Mouse (Mus musculus): ENCODE measurements at regions not wholly inside any gene's neighbourhood (a gene's known extent, or its start where the extent isn't known, plus 50 kb on each side); places are given as distances from the start of the nearest gene placed in this dataset.

GRCm38 (mm10) chr2:169524429-169524828 lies 63.1 kb downstream of the Gm11011 start:
- no peaks in the 10 kb centered on the region for H3K27me3 ChIP-seq (ENCODE audit: insufficient read depth, low read length)
- H3K36me3 ChIP-seq (replicated peaks), result no peaks in the 10 kb centered on the region
- peaks cover 79% of the 10 kb centered on the region for H3K9me3 ChIP-seq (replicated peaks)
- ATAC-seq (ENCODE audit: extremely low read depth, insufficient number of reproducible peaks, low FRiP score, poor library complexity, severe bottlenecking) (no peak), DNase-seq (ENCODE audit: low spot score) (no peak)
- no peaks in the 10 kb centered on the region for H3K4me1 ChIP-seq (ENCODE audit: insufficient read depth, low read depth, low read length)
- H3K4me3 ChIP-seq (ENCODE audit: low read depth, low read length), result no peak overlapping the region
- TF ChIP-seq GATA2 (IDR thresholded peaks at IDR 0.05; ENCODE audit: borderline replicate concordance, low read depth, low read length) (no peak), TAL1 (conservative IDR thresholded peaks at IDR 0.05; ENCODE audit: low read depth, low read length) (no peak), POLR2AphosphoS5 (IDR thresholded peaks at IDR 0.05; ENCODE audit: insufficient replicate concordance, low read depth, low read length) (no peak), GATA1 (IDR thresholded peaks at IDR 0.05; ENCODE audit: borderline replicate concordance, low read length) (no peak), CTCF (IDR thresholded peaks at IDR 0.05; ENCODE audit: low read depth, low read length) (no peak)

- Histone ChIP-seq H3K36me3 (replicated peaks) (no peaks in the 10 kb centered on the region), H3K9me3 (replicated peaks) (peaks cover 80% of the 10 kb centered on the region), H3K27me3 (ENCODE audit: insufficient read depth, low read length) (no peaks in the 10 kb centered on the region), H3K4me1 (ENCODE audit: insufficient read depth, low read depth, low read length) (no peaks in the 10 kb centered on the region), H3K4me3 (ENCODE audit: low read depth, low read length) (no peak overlapping the region)
- no peak for ATAC-seq (ENCODE audit: extremely low read depth, insufficient number of reproducible peaks, low FRiP score, poor library complexity, severe bottlenecking)
- TF ChIP-seq GATA2 (IDR thresholded peaks at IDR 0.05; ENCODE audit: borderline replicate concordance, low read depth, low read length) (no peak), CTCF (IDR thresholded peaks at IDR 0.05; ENCODE audit: low read depth, low read length) (no peak), TAL1 (conservative IDR thresholded peaks at IDR 0.05; ENCODE audit: low read depth, low read length) (no peak)
- DNase-seq (ENCODE audit: low spot score), result no peak
Measured at GRCm38 (mm10) chr2:169519941-169520340, 67.6 kb downstream of the Gm11011 start.

- Histone ChIP-seq H3K4me1 (ENCODE audit: insufficient read depth, low read depth, low read length) (no peaks in the 10 kb centered on the region), H3K27me3 (ENCODE audit: insufficient read depth, low read length) (no peaks in the 10 kb centered on the region), H3K9me3 (replicated peaks) (peaks cover 78% of the 10 kb centered on the region), H3K36me3 (replicated peaks) (no peaks in the 10 kb centered on the region), H3K4me3 (ENCODE audit: low read depth, low read length) (no peak overlapping the region)
- no peak for TF ChIP-seq GATA1 (IDR thresholded peaks at IDR 0.05; ENCODE audit: borderline replicate concordance, low read length)
- no peak for TF ChIP-seq POLR2AphosphoS5 (IDR thresholded peaks at IDR 0.05; ENCODE audit: insufficient replicate concordance, low read depth, low read length)
- TF ChIP-seq TAL1 (conservative IDR thresholded peaks at IDR 0.05; ENCODE audit: low read depth, low read length), result no peak
- TF ChIP-seq CTCF (IDR thresholded peaks at IDR 0.05; ENCODE audit: low read depth, low read length), result no peak
- TF ChIP-seq GATA2 (IDR thresholded peaks at IDR 0.05; ENCODE audit: borderline replicate concordance, low read depth, low read length), result no peak
- DNase-seq (ENCODE audit: low spot score) (no peak), ATAC-seq (ENCODE audit: extremely low read depth, insufficient number of reproducible peaks, low FRiP score, poor library complexity, severe bottlenecking) (no peak)
Measured at GRCm38 (mm10) chr2:169515350-169515749, 72.2 kb downstream of the Gm11011 start.

GRCm38 (mm10) chr2:169510741-169511140 lies 76.8 kb downstream of the Gm11011 start:
- no peak for DNase-seq (ENCODE audit: low spot score)
- Histone ChIP-seq H3K4me3 (ENCODE audit: low read depth, low read length) (no peak overlapping the region), H3K4me1 (ENCODE audit: insufficient read depth, low read depth, low read length) (no peaks in the 10 kb centered on the region), H3K27me3 (ENCODE audit: insufficient read depth, low read length) (no peaks in the 10 kb centered on the region), H3K9me3 (replicated peaks) (peaks cover 86% of the 10 kb centered on the region), H3K36me3 (replicated peaks) (no peaks in the 10 kb centered on the region)
- no peak for TF ChIP-seq GATA1 (IDR thresholded peaks at IDR 0.05; ENCODE audit: borderline replicate concordance, low read length)
- TF ChIP-seq CTCF (IDR thresholded peaks at IDR 0.05; ENCODE audit: low read depth, low read length), result no peak
- TF ChIP-seq POLR2AphosphoS5 (IDR thresholded peaks at IDR 0.05; ENCODE audit: insufficient replicate concordance, low read depth, low read length), result no peak
- no peak for TF ChIP-seq TAL1 (conservative IDR thresholded peaks at IDR 0.05; ENCODE audit: low read depth, low read length)
- TF ChIP-seq GATA2 (IDR thresholded peaks at IDR 0.05; ENCODE audit: borderline replicate concordance, low read depth, low read length), result no peak
- no peak for ATAC-seq (ENCODE audit: extremely low read depth, insufficient number of reproducible peaks, low FRiP score, poor library complexity, severe bottlenecking)

- H3K4me1 ChIP-seq (ENCODE audit: insufficient read depth, low read depth, low read length), result no peaks in the 10 kb centered on the region
- ATAC-seq (ENCODE audit: extremely low read depth, insufficient number of reproducible peaks, low FRiP score, poor library complexity, severe bottlenecking), result no peak
Measured at GRCm38 (mm10) chr2:169509406-169509805, 78.1 kb downstream of the Gm11011 start.

GRCm38 (mm10) chr2:169504416-169505057 lies 83.0 kb downstream of the Gm11011 start:
- no peaks in the 10 kb centered on the region for H3K27me3 ChIP-seq (ENCODE audit: insufficient read depth, low read length)
- no peaks in the 10 kb centered on the region for H3K4me1 ChIP-seq (ENCODE audit: insufficient read depth, low read depth, low read length)
- TF ChIP-seq CTCF (IDR thresholded peaks at IDR 0.05; ENCODE audit: low read depth, low read length) (no peak), POLR2AphosphoS5 (IDR thresholded peaks at IDR 0.05; ENCODE audit: insufficient replicate concordance, low read depth, low read length) (no peak), GATA1 (IDR thresholded peaks at IDR 0.05; ENCODE audit: borderline replicate concordance, low read length) (no peak), GATA2 (IDR thresholded peaks at IDR 0.05; ENCODE audit: borderline replicate concordance, low read depth, low read length) (no peak), TAL1 (conservative IDR thresholded peaks at IDR 0.05; ENCODE audit: low read depth, low read length) (no peak)
- H3K36me3 ChIP-seq (replicated peaks), result no peaks in the 10 kb centered on the region
- peaks cover 83% of the 10 kb centered on the region for H3K9me3 ChIP-seq (replicated peaks)
- ATAC-seq (ENCODE audit: extremely low read depth, insufficient number of reproducible peaks, low FRiP score, poor library complexity, severe bottlenecking) (no peak), DNase-seq (ENCODE audit: low spot score) (no peak)
- no peak overlapping the region for H3K4me3 ChIP-seq (ENCODE audit: low read depth, low read length)

More at GRCm38 (mm10) chr2:169509406-169509805, 78.1 kb downstream of the Gm11011 start:
- H3K27me3 ChIP-seq (ENCODE audit: insufficient read depth, low read length), result no peaks in the 10 kb centered on the region
- H3K9me3 ChIP-seq (replicated peaks), result peaks cover 85% of the 10 kb centered on the region
- no peak overlapping the region for H3K4me3 ChIP-seq (ENCODE audit: low read depth, low read length)
- no peaks in the 10 kb centered on the region for H3K36me3 ChIP-seq (replicated peaks)
- no peak for TF ChIP-seq TAL1 (conservative IDR thresholded peaks at IDR 0.05; ENCODE audit: low read depth, low read length)
- TF ChIP-seq GATA1 (IDR thresholded peaks at IDR 0.05; ENCODE audit: borderline replicate concordance, low read length), result no peak
- TF ChIP-seq GATA2 (IDR thresholded peaks at IDR 0.05; ENCODE audit: borderline replicate concordance, low read depth, low read length), result no peak
- TF ChIP-seq CTCF (IDR thresholded peaks at IDR 0.05; ENCODE audit: low read depth, low read length), result no peak
- TF ChIP-seq POLR2AphosphoS5 (IDR thresholded peaks at IDR 0.05; ENCODE audit: insufficient replicate concordance, low read depth, low read length), result no peak
- no peak for DNase-seq (ENCODE audit: low spot score)
